Mouse (Mus musculus) kidney, adult 18-20 months (tissue): ENCODE measurements around the gene Maea.
"Not testable (repeated sequence)": the region's sequence is repeated elsewhere in the genome, so short reads cannot be mapped to it uniquely, and the experiment has no call there.

ENCODE experiments used
- DNase-seq: peaks from one replicate; pipeline ENCODE4 v3.0.0; 2021

Gene Maea

DNA sequence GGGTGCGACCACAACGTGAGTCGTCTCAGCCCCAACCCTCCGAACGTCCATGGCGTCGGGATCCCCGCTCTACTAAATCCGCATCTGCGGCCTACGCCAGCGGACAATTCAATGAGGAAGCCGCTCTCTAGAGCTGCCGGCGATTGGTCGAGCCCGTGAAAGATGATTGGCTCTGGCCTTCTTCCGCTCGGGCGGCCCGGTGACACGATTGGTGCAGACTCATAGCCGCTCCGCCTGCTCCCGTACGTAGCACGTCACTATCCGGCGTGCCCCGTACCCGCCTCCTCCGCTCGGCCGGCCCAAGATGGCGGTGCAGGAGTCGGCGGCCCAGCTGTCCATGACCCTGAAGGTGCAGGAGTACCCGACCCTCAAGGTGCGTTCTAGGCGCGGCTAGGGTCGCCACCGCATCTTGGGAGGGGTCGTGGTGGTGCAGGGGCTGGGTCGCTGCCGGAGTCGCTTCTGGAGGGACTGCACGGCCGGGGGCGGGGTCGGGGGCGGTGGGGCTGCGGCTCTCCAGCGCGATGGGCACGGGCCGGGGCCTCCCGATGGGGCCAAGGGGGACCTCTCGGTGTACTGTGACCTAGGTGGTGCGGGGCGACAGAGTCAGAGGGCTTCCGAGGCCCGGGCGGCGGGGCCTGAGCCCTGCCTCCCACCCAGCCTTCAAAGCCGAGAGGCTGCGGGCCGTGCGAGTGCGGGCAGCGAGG lies at the start of gene Maea:
Gene Maea, plus strand, starts transcription at position 237 of the 704 bp plus-strand sequence.
- DNase-seq: peak; percentile 95

DNA sequence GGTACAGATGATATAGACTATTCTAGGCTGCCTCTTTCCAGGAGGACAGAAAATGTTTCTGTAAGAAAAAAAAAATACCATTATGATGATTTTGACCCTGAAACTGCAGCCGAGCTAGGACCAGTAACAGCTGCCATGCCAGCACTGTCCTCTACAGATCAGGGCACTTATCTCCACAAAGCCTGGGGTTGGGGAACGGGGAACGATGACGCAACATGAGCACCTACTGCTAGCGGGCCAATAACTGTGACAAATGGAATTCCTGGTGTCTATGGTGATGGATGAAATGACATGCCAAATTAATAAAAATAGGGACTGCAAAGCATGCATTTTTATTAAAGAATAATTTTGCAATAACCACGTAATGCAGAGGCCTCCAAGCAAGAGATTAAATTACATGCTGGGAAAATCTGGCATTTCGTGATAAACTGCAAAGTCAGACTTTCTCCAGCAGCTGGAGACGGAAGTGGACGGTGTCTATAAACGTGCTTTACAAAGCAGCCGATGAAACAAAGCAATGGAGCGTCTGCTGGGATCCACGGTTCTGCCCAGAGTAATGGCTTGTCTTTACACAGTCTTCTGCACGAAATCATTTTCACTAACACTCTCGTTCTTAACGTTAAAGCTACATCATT lies 41.4 kb upstream of the Maea start:
- no peak for DNase-seq

DNA sequence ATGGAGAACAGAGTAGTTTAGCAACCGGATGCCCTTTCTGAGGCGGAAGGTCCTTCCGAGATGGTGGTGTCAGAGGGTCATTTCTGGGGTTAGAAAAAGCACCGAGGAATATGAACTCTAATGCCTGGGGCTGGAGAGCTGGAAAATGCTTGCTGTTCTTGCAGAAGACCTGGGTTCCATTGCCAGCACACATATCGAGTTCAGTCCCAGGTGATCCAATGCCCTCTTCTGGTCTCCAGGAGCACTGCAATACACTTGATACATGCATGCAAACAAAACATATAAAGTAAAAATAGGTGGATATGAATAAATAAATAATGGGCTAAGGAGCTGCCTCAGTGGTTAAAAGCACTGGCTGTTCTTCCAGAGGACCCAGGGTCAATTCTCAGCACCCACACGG lies 38.1 kb upstream of the Maea start:
- DNase-seq: peak; percentile 49

DNA sequence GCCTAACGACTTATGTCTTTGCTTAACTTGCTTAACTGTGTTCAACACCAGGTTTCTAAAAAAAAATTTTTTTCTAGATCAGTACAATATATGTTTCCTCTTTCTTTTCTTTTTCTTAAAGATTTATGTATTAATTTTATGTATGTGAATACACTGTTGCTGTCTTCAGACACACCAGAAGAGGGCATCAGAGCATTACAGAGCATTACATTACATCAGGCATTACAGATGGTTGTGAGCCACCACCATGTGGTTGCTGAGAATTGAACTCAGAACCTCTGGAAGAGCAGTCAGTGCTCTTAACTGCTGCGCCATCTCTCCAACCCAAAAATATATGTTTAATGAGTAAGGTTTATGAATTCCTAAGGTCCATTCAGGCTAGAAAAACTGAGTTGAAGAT lies 33.5 kb upstream of the Maea start:
- DNase-seq: no peak

DNA sequence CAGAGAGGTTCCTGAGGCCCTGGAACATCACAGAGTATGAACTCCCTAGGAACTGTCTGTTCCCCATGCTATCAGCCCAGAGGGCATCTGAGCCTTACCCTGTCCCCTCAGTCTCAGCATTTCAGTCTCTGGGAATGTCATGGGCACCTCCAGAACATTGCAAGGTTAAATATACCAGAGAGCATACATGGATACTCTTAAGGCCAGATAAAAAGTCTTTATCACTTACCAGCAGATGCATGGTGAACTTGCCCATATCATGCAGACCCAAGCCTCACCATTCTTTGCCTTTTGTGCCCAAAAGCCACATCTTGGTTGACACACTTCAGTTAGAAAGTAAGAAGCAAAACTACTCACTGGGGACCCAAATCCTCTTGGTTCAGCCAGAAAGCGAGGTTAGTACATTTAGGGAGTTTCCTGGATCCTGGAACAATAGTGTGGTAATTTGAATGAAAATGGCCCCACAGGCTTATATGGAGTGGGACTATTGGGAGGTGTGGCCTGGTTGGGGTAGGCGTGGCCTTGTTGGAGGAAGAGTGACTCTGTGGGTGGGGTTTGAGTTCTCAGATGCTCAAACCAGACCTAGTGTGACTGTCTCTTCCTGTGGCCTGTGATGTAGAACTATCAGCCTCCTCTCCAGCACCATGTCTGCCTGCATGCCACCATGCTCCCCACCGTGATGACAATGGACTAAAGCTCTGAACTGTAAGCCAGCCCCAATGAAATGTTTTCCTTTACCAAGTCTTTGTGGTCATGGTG lies 24.4 kb upstream of the Maea start:
- DNase-seq: no peak

DNA sequence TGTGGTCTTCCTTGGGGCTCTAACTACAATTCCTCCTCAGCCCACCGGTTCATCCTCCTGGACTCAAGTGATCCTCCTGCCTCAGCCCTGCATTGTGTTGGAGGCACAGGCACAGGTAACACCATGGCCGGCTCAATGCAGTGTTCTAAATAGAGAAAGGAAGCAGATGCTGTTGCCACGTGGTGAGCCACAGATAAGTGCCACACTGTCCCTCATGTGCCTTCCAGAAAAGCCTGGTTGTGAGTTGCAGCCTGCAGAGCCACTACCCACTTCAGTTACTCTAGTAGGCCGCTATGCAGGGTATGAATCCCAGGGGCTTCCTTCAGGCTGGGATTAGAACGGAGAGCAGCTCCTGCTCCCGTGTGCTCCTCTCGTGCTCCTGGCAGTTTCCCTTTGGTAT lies 23.1 kb upstream of the Maea start:
- DNase-seq: no peak

DNA sequence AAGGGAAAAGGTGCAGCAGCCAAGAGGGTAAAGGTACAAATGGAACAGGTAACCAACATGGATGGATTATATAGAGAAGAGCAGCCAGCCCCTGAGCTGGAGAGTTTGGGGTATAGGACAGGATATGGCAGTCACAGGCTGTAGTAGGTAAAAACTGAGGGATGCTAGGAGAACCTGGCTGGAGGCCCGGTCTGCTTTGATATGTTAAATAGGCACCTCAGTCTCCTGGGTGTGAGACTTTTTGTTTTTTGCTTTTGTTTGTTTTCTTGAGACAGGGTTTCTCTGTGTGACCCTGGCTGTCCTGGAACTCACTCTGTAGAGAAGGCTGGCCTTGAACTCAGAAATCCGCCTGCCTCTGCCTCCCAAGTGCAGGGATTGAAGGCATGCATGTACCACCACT lies 10.8 kb upstream of the Maea start:
- DNase-seq: no peak

DNA sequence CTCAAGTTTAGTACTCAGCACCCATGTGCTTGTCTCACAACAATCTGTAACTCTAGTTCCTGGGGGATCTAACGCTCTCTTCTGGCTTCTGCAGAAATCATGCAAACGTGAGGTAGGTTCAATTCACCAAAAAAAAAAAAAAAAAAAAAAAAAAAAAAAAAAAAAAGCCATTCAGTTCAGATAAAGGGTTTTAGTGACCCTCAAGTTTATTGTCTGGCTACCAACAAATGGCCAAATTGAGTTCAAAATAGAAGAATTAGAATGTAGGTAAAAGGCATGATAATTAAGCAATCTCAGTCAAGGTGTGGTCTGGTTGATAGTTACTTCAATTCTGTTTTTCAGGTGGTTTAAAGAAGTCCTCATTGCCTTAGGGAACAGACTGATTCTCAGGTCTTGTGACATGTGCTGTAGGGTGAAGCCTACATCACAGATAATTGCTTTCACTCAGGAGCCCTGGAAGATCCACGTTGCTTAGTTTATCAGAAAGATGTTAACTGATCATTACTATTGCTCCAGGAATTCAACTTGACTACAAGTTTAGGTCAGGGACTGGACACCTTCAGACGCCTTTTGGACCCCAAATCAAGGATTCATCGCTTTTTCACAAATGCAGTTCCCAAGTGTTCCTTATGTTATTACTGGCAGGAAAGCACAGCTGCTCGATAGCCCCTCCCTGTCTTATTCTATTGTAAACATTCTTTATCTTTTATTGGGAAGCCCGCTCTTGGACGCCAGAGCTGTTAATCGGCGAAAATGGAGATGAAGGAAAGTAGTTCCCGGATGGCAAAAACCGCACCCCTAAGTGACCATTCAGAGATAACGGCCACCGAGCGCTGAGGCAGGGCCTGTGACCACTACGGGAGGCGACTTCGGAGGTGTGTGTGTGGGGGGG lies 682 bp upstream of the Maea start:
- DNase-seq: no peak

DNA sequence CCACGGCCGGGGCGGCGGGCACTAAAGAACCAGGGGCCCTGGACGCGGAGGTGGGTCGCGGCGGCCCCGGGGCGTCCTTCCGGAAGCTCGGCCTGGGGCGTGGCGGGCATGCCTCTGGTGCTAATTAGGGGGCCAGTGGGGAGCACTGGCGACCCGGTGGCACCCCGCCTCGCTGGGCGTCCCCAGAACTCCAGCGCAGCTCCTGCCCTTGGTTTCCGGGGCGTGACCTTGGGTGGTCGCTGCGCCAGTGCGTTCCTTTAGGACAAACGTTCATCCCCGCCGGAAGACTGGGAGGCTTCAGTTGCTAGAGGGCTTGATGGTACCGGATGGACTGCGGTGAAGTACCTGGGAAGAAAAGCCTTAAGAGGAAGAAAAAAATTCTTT lies 660 bp downstream of the Maea start:
- DNase-seq: no peak

DNA sequence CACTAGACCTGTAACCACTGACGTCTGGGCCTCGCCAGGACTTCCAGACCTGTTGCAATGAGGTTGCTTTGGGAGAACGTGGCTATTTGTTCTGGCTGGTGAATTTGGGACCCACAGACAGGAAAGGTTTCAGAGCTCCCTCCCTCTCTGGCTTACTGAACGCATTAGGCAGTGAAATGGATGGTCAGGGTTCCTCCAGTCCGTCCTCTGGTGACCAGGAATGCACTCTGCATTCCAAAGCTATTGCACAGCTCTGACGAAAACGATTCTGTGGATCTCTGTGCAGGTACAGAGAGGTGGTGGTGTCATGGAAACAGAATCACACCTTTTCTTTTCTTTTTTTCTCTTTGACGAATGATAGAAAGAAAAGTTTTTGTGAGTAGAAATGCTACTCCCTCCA lies 1.9 kb downstream of the Maea start:
- no peak for DNase-seq

DNA sequence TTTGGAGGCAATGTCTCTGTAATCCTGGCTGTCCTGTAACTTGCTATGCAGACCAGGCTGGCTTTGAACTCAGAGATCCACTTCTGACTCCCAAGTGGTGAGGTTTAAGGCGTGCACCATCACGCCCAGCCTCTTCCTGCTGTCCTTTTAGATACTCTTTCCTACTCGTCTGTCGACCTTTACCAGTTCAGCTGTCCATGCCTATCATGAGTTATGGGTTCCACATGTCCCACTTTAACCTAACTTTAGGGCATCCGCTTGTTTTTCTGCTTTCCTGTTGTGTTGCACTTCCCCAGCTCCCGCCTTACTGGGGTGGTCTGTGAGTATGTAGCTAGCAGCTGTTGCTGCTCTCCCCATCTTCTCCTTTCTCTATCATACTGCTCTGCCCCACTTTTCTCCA lies 5.9 kb downstream of the Maea start:
- no peak for DNase-seq

DNA sequence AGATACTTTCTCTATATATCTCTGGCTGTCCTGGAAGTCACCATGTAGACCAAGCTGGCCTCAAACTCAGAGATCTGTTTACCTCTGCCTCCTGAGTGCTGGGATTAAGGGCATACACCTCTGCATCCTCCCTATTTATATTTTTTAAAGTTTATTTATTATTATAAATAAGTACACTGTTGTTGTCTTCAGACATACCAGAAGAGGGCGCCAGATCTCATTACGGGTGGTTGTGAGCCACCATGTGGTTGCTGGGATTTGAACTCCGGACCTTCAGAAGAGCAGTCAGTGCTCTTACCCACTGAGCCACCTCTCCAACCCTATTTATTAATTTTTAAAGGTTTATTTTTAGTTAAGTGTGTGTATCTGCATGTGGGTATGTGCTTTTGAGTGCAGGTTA lies 6.9 kb downstream of the Maea start:
- DNase-seq: not testable (repeated sequence)

DNA sequence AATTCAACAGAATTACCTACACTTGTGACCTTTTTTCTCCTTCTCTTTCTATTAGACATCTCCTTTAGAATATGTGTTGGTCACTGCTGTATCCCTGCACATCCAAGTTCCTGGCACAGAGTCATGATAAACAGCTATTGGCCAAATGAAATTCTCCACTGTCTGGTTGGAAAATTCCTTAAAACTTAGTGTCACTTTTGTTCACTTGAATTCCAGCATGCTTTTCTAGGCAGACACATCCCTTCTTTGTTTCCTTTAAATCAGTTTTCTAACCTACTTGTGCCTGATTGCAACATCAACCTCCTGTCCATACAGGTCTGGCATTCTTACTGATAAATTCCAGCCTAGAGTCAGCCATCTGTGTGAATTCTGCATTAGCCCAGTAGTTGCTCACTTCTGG lies 7.5 kb downstream of the Maea start:
- no peak for DNase-seq

DNA sequence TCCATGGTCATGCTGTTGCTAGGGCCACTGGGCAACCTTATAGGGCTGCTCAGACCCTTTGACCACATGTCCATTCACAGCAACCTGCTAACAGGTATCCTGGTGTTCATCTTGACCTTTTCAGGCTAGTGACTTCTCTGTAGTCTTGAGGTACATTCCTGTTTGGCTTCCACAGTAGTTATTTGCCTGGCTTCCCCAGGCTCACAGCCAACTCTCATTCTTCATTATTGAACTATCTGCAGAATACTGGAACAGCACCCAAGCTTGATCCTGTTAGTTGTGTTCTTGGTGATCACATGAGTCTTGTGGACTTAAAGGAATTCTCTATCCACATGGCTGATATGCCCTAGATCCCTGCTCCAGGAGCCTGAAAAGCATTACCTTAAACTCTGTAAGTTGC lies 8.3 kb downstream of the Maea start:
- DNase-seq: peak; percentile 32

DNA sequence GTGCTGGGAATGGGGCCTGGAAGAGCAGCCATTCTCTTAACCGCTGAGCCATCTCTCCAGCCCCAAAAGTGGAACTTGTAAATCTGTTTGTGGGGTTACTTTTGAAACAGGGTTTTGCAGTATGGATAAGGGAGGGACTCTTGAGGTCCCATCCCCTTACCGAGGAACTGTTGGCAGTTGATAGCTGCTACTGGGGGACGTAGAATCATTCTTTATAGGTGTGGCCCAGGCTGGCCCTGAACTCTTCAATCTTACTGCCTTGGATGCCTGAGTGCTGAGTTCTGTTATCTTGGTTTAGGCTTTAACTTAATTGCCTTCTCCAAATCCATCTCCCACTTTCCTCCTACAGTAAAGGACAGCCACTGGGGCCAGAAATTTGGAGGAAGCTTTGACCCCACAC lies 8.8 kb downstream of the Maea start:
- no peak for DNase-seq

DNA sequence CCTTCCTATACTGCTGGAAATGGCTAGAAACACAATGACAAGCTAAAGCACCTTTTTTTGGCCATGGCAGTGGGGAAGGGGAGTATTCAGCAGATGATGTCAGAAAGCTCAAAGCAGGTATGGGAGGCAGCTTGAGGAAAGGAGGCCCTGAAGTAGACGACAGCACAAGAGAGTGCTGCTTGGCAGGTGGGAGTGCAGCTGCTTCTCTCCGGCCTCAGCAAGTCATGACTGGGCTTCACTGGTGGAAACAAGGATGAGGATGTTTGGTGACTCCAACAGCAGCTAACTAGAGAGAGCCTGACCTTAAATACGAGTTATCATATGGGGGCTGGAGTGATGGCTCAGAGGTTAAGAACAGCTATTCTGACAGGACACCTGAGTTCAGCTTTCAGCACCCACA lies 12.3 kb downstream of the Maea start:
- DNase-seq: peak; percentile 44

DNA sequence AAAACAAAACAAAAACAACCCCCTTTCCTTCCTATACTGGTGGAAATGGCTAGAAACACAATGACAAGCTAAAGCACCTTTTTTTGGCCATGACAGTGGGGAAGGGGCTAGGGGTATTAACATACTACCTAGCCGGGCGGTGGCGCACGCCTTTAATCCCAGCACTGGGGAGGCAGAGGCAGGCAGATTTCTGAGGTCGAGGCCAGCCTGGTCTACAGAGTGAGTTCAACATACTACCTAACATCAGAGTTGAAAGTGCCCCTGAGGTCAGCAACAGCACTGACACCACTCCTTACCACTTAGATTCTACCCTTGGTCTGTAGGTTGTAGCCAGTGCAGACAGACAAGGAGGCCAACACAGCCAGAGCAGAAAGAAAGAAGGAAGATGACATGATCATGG lies 13.9 kb downstream of the Maea start:
- DNase-seq: no peak

DNA sequence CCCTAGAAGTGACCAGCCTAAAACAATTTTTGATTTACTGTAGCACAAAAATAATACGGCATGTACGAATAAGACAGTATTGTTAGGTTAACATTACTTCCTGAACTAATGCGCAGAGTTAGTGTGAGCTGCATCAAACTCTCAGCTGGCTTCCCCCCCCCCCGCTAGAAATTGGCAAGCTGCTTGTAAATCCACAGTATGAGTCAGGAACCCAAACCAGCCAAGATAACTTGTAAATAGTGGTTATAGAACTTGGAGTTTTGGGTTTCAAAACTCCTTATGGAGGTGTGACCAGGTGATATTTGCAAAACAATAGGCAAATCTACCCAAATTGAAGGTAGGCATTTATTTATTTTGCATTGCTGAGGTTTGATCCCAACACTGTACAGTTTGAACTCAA lies 14.4 kb downstream of the Maea start:
- DNase-seq: no peak

DNA sequence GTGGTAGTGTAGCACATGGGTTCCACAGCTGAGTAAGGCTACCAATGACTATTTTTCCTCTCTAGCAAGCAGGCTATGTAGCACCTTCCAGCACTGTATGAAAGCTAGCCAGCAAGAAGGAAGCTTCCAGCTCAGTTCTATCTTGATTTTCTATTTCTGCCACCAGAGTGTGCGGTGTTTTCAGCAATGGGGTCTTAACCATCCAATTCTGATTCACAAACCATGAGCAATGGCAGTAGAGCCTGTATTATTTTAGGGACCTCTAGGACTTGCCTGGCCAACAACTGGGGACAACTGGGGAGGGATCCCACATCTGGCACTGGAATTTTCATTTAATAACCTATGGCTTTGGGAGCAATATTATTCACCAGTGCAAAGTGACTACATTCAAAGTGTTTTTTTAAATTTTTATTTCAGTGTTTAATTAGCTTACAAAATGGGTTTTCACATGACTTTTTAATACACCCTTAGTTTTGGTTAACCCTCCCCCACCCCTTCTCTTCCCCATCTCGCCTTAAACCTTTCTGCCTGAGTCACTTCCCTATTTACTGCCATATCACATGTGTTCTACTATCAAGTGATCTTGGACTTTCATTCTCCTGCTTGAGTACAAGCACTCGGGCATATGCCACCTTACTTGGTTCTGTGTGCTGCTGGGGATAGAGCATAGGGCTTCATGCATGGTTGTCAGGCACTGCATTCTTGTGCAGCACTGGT lies 16.4 kb downstream of the Maea start:
- DNase-seq: no peak

DNA sequence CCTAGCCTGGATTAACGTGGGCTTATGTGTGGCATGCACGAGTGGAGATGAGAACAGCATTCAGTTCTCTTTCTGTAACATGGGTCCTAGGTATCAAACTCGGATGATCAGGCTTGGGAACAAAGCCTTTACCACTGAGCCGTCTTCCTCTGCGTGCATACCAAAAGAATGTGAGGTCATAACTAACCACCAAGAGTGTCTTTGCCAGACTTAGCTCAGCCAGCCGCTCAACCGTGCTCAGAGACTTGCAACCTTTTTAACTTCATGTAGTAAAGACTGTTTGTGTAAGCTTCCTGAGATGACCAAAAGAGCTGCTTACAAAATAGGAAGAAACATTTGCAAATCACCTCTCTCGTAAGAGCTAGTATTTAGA lies 16.9 kb downstream of the Maea start:
- no peak for DNase-seq

DNA sequence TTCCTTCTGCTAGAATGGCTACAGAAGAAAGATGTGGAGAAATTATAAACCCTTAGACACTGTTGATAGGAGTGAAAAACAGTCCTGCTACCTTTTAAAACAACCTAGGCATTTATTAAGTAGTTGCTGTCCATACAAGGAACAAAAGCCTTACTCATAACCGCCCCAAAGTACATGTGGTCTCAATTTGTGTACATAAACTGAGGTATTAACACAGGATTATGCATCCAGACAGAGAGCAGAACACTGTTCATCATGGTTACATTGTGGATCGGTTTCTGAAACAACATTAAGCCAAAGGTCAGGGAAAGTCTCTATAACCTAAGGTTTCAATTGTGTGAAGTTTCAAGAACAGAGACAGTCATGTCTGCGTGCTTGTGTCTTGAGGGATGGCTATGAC lies 17.7 kb downstream of the Maea start:
- no peak for DNase-seq

DNA sequence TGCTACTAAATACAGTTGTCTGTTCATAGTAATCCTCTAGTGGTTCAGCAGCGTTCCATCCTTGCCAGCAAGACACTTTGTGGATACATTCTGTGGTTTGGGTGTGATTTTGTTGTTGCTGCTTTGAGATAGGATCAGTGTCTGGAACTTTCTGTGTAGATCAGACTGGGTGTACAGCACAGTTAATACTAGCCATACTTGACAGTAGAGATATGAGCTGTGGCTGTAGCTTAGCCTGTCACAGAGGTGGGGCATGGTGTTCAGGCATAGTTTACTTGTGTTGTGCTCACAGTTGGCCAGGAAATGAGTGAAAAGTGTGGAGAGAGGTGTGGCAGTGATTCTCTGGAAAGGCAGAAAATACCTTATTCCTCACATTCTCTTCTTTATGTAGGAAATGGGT lies 22.2 kb downstream of the Maea start:
- no peak for DNase-seq

DNA sequence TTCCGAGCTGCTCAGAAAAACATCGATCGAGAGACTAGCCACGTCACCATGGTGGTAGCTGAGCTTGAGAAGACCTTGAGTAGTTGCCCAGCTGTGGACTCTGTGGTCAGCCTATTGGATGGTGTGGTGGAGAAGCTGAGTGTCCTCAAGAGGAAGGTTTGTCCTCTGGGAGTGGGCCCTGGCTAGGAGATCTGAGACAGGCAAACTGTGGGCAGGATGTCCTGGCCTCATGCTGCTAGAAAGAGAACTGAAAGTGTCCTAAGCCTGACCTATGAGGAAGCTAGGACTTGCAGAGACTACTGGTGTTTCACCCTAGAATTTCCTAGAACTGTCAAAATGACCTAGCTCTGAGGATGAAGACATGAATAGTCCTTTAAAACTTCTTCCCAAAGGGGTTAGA lies 23.2 kb downstream of the Maea start:
- no peak for DNase-seq
